Mouse (Mus musculus) left cerebral cortex, postnatal 25 days (tissue): ENCODE measurements around the gene Ttc24. TPM values are rescaled to one million over a fixed set of nuclear protein-coding genes. Genes with fewer than 3 reads are reported as not detected.

Experiments used
- DNase-seq, 2 experiments: peaks; one replicate each; pipeline ENCODE4 v3.0.0; 2022; ENCODE audit warnings: low spot score in 2 of 2, mixed read lengths in 1 of 2
- intact Hi-C: fragments of 180-260 bp; cut with DNase I; formaldehyde crosslinking; loops from one replicate; pipeline ENCODE4 v1.15.1; 2025
- total RNA-seq, 2 experiments: library from RNA; stranded (reverse); gene quantifications; 2 replicates each; pipeline ENCODE4 v1.2.3; 2021

Ttc24 gene
- total RNA-seq, 2 experiments from 2014 or later: not detected

DNA sequence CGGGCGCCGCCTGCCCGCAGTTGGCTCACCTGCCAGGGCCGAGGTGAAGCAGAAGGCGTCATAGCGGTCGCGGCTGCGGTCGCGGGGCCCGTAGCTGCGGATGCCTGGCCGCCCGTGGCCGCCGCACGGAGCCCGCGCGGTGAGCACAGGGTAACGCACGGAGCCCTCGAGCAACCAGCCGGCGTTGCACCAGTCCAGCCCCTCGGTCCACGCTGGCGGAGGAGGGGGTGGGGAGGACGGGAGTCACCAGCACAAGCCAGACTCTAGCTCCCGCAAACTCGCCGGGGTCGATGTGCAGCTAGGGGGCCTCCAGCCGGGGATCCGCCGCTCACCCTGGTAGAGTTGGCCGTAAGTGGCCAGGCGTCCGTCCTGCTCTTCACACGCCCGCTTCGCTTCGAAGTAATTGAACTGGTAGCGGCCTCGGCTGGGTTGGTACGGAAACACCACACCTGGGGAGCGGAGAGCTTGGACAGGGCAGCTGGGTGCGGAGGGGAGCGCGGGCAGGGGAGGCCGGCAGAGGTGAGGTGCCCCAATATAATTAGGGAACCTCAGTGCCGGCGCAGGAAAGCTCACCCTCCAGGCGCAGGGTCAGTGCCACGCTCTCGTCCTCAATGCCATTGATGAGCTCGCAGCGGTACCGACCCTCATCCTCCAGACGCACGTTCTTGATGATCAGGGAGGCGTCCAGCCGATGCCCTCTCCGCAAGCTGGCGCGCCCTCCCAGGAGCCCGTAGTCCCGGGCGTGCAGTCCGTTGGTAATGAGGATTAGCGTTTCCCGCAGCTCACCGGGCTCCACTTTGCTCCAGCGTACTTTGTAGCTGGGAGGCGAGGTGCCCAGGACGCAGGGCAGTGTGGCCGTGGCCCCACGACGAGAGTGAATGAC, 54.7 kb downstream of the Ttc24 start:
- intact Hi-C loops: no loop called here
- peak in 1 of 2 experiments; percentile 10 for DNase-seq

DNA sequence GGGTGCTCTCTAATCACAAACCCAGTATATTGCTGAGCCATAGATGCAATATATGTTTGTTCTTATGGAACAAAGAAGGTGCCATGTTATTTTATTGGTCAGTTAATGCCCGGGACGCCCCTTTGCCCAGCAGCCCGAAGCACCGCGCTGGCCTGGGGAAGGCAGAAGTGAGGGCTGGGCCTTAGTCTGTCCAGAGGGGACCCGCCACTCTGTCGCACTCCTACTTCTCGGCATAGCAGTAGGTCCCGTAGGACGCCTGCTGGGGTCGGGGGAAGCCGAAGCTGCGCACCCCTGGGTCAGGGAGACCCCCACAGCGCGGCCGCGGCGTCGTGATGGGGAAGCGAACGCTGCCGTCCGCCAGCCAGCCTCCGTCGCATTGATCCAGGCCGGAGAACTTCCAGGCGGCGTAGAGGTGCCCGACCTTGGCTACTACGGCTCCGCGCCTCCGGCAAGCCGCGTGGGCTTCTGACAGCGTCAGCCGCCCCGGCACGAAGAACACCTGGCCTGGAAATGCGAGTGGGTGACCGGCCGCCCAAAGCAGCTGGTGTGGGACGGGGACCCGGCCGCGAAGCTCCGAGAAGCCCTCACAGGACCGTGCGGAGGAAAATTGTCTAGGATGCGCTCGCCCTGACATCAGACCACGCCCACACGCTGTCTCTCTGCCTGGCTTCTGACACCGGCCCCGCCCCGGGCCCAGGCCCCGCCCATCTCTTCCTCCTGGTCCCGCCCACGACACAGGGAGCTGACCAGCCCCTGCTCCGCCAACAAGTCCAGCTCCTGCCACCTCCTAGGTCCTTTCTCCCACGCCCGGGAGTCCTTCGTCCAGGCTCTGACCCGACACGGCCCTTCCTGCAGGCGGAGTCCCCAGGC, 55.5 kb downstream of the Ttc24 start:
- intact Hi-C loops: no loop called here

More for the DNA sequence above, 55.5 kb downstream of the Ttc24 start:
- DNase-seq: peak; percentile 63 to 70

Other genes with a start within 250 kb of the Ttc24 start
- not detected for gene Sh2d2a, start 231.5 kb downstream of the Ttc24 start, total RNA-seq
- gene Prcc, start 192.7 kb downstream of the Ttc24 start, total RNA-seq: 10 to 100 TPM; 63.3 to 67.0 TPM
- 100 to 1,000 TPM; 138 to 146 TPM for gene Hdgf, start 172.0 kb downstream of the Ttc24 start, total RNA-seq
- 10 to 100 TPM; 51.4 to 57.7 TPM for gene Mrpl24, start 158.8 kb downstream of the Ttc24 start, total RNA-seq
- gene Isg20l2, start 148.0 kb downstream of the Ttc24 start, total RNA-seq: 10 to 100 TPM; 12.8 to 16.0 TPM
- gene Rrnad1, start 147.6 kb downstream of the Ttc24 start, total RNA-seq: 10 to 100 TPM; 19.5 to 21.8 TPM
- 1 to 10 TPM; 3.9 to 5.7 TPM for gene Crabp2, start 129.6 kb downstream of the Ttc24 start, total RNA-seq
- gene Nes, start 107.2 kb downstream of the Ttc24 start, total RNA-seq: 1 to 10 TPM; 5.2 to 6.2 TPM
- gene Bcan, start 78.1 kb downstream of the Ttc24 start, total RNA-seq: 100 to 1,000 TPM; 257 to 284 TPM
- 1 to 10 TPM; 7.4 to 9.6 TPM for gene Hapln2, start 50.7 kb downstream of the Ttc24 start, total RNA-seq
- 10 to 100 TPM; 13.1 to 13.8 TPM for gene Gpatch4, start 35.2 kb downstream of the Ttc24 start, total RNA-seq
- gene Naxe, start 19.8 kb downstream of the Ttc24 start, total RNA-seq: 10 to 100 TPM; 66.6 to 74.9 TPM
- gene Iqgap3, start 3.7 kb upstream of the Ttc24 start, total RNA-seq: under 1 TPM; 0.21 to 0.44 TPM
- 100 to 1,000 TPM; 211 to 225 TPM for gene Mef2d, start 64.1 kb upstream of the Ttc24 start, total RNA-seq
- not detected for gene Rhbg, start 176.4 kb upstream of the Ttc24 start, total RNA-seq
- gene Gm38392, start 208.9 kb upstream of the Ttc24 start, total RNA-seq: under 1 TPM; 0.37 to 0.41 TPM
- gene Tsacc, start 218.7 kb upstream of the Ttc24 start, total RNA-seq: 1 to 10 TPM; 3.5 to 3.7 TPM
- 100 to 1,000 TPM; 179 to 187 TPM for gene Cct3, start 218.8 kb upstream of the Ttc24 start, total RNA-seq
- gene Glmp, start 246.7 kb upstream of the Ttc24 start, total RNA-seq: 10 to 100 TPM; 91.0 to 91.4 TPM